Mouse (Mus musculus): ENCODE data around the gene Pex6. TPM values are rescaled to one million over a fixed set of nuclear protein-coding genes. Genes with fewer than 3 reads are reported as not detected.

Gene Pex6
- polyA plus RNA-seq, 1 experiment from 2014 or later, result 27.4 TPM

DNA sequence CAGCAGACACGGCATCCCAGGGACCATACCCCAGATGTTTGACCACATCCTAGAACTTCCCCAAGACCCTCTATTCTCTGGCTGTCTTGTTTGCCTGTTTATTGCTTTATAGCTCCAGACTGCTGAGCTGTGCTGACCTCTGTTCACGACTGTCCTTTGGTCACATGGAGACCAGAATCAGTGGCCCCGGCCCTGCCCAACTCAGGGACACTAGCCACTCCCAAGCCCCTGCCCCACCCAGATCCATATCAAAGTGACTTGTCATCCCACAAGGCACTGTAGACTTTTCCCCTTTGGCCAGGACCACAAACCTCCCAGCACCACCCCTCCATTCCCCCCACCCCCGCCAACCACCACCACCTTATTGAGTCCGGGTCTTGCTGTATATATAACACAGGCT is 12.0 kb upstream of the Pex6 start:
- no peak for ATAC-seq (ENCODE audit: low FRiP score, low TSS enrichment)
- H3K4me1 ChIP-seq (ENCODE audit: insufficient read depth, low read length), result peaks cover 28% of the 10 kb centered on the region
- H3K9ac ChIP-seq (replicated peaks; ENCODE audit: low read length), result no peak overlapping the region
- no peak overlapping the region for H3K4me3 ChIP-seq (ENCODE audit: low read length)
- H3K27me3 ChIP-seq (ENCODE audit: insufficient read depth, low read length), result no peaks in the 10 kb centered on the region
- no peak overlapping the region for H3K4me2 ChIP-seq (replicated peaks; ENCODE audit: low read depth, low read length)
- 53% methylated on average over 5 of the region's 5 CpGs for WGBS
- H3K9me3 ChIP-seq (ENCODE audit: low read length), result no peaks in the 10 kb centered on the region
- H3K36me3 ChIP-seq (ENCODE audit: insufficient read depth, low read length), result no peaks in the 10 kb centered on the region; the same call in 1 of the 2 replicates
- H3K27ac ChIP-seq (ENCODE audit: low read length), result no peak overlapping the region

DNA sequence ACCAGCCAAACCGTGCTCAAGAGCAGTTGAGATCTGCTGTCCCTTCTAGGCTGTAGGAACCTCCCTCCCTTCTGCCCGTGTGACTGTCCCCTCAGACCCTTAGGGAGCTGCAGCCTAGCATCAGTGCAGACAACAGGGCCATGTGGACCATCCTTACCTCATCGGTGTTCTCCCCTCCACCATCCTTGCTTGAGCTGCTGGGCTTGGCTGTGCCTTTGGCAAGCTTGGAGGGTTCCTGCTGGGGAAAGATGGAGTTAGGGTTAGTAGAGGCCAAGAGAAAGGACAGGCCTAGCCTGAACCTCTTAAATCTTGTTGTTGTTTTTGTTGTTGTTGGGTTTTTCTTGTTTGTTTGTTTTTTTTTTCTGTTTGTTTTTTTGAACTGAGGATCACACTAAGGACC is 11.4 kb upstream of the Pex6 start:
- H3K36me3 ChIP-seq (ENCODE audit: insufficient read depth, low read length), result no peaks in the 10 kb centered on the region; the same call in 1 of the 2 replicates
- WGBS, result 85% methylated on average over 3 of the region's 3 CpGs
- H3K9ac ChIP-seq (replicated peaks; ENCODE audit: low read length), result no peak overlapping the region
- ATAC-seq (ENCODE audit: low FRiP score, low TSS enrichment), result no peak
- no peaks in the 10 kb centered on the region for H3K9me3 ChIP-seq (ENCODE audit: low read length)
- H3K27me3 ChIP-seq (ENCODE audit: insufficient read depth, low read length), result no peaks in the 10 kb centered on the region
- H3K4me2 ChIP-seq (replicated peaks; ENCODE audit: low read depth, low read length), result no peak overlapping the region
- no peak overlapping the region for H3K4me3 ChIP-seq (ENCODE audit: low read length)
- peaks cover 28% of the 10 kb centered on the region for H3K4me1 ChIP-seq (ENCODE audit: insufficient read depth, low read length)
- no peak overlapping the region for H3K27ac ChIP-seq (ENCODE audit: low read length)

GRCm38 (mm10) chr17:46701489-46701888 is 9.8 kb upstream of the Pex6 start:
- H3K4me2 ChIP-seq (replicated peaks; ENCODE audit: low read depth, low read length), result peak overlapping the region; percentile 10; the same call in 1 of the 2 replicates
- H3K27me3 ChIP-seq (ENCODE audit: insufficient read depth, low read length), result no peaks in the 10 kb centered on the region
- H3K36me3 ChIP-seq (ENCODE audit: insufficient read depth, low read length), result no peaks in the 10 kb centered on the region; the same call in 1 of the 2 replicates
- no peaks in the 10 kb centered on the region for H3K9me3 ChIP-seq (ENCODE audit: low read length)
- H3K27ac ChIP-seq (ENCODE audit: low read length), result no peak overlapping the region
- H3K4me1 ChIP-seq (ENCODE audit: insufficient read depth, low read length), result peaks cover 37% of the 10 kb centered on the region
- peak overlapping the region; percentile 29; the same call in 1 of the 2 replicates for H3K9ac ChIP-seq (replicated peaks; ENCODE audit: low read length)
- 80% methylated on average over 12 of the region's 12 CpGs for WGBS
- no peak for ATAC-seq (ENCODE audit: low FRiP score, low TSS enrichment)
- no peak overlapping the region for H3K4me3 ChIP-seq (ENCODE audit: low read length)

GRCm38 (mm10) chr17:46702100-46702499 is 9.2 kb upstream of the Pex6 start:
- ATAC-seq (ENCODE audit: low FRiP score, low TSS enrichment), result no peak
- no peak overlapping the region for H3K27ac ChIP-seq (ENCODE audit: low read length)

GRCm38 (mm10) chr17:46702506-46702905 is 8.8 kb upstream of the Pex6 start:
- 81% methylated on average over 5 of the region's 5 CpGs for WGBS
- H3K27me3 ChIP-seq (ENCODE audit: insufficient read depth, low read length), result no peaks in the 10 kb centered on the region
- H3K9ac ChIP-seq (replicated peaks; ENCODE audit: low read length), result peak overlapping the region; percentile 91
- no peaks in the 10 kb centered on the region for H3K9me3 ChIP-seq (ENCODE audit: low read length)
- no peak overlapping the region for H3K4me3 ChIP-seq (ENCODE audit: low read length)
- H3K4me1 ChIP-seq (ENCODE audit: insufficient read depth, low read length), result peaks cover 37% of the 10 kb centered on the region
- H3K27ac ChIP-seq (ENCODE audit: low read length), result no peak overlapping the region
- peak overlapping the region; percentile 55; the same call in 1 of the 2 replicates for H3K4me2 ChIP-seq (replicated peaks; ENCODE audit: low read depth, low read length)
- no peaks in the 10 kb centered on the region; the same call in 1 of the 2 replicates for H3K36me3 ChIP-seq (ENCODE audit: insufficient read depth, low read length)
- no peak for ATAC-seq (ENCODE audit: low FRiP score, low TSS enrichment)

More at GRCm38 (mm10) chr17:46702100-46702499, 9.2 kb upstream of the Pex6 start:
- Histone ChIP-seq H3K9ac (replicated peaks; ENCODE audit: low read length) (0 out of 2 replicates have a peak overlapping the region, but pooled peaks have one; percentile 29), H3K9me3 (ENCODE audit: low read length) (no peaks in the 10 kb centered on the region), H3K4me3 (ENCODE audit: low read length) (no peak overlapping the region), H3K27me3 (ENCODE audit: insufficient read depth, low read length) (no peaks in the 10 kb centered on the region), H3K4me1 (ENCODE audit: insufficient read depth, low read length) (peaks cover 37% of the 10 kb centered on the region), H3K36me3 (ENCODE audit: insufficient read depth, low read length) (no peaks in the 10 kb centered on the region; the same call in 1 of the 2 replicates), H3K4me2 (replicated peaks; ENCODE audit: low read depth, low read length) (no peak overlapping the region)
- 77% methylated on average over 12 of the region's 12 CpGs for WGBS

GRCm38 (mm10) chr17:46703971-46704886 is 7.0 kb upstream of the Pex6 start:
- H3K36me3 ChIP-seq (ENCODE audit: insufficient read depth, low read length), result no peaks in the 10 kb centered on the region
- H3K27ac ChIP-seq (ENCODE audit: low read length), result peak overlapping the region; percentile 96
- H3K27me3 ChIP-seq (ENCODE audit: insufficient read depth, low read length), result no peaks in the 10 kb centered on the region
- peak overlapping the region; percentile 55 for H3K4me2 ChIP-seq (replicated peaks; ENCODE audit: low read depth, low read length)
- peak; percentile 90 for ATAC-seq (ENCODE audit: low FRiP score, low TSS enrichment)
- WGBS, result 3% methylated on average over 39 of the region's 41 CpGs
- H3K9ac ChIP-seq (replicated peaks; ENCODE audit: low read length), result peak overlapping the region; percentile 91
- peaks cover 37% of the 10 kb centered on the region for H3K4me1 ChIP-seq (ENCODE audit: insufficient read depth, low read length)
- no peaks in the 10 kb centered on the region for H3K9me3 ChIP-seq (ENCODE audit: low read length)
- H3K4me3 ChIP-seq (ENCODE audit: low read length), result peak overlapping the region; percentile 94

DNA sequence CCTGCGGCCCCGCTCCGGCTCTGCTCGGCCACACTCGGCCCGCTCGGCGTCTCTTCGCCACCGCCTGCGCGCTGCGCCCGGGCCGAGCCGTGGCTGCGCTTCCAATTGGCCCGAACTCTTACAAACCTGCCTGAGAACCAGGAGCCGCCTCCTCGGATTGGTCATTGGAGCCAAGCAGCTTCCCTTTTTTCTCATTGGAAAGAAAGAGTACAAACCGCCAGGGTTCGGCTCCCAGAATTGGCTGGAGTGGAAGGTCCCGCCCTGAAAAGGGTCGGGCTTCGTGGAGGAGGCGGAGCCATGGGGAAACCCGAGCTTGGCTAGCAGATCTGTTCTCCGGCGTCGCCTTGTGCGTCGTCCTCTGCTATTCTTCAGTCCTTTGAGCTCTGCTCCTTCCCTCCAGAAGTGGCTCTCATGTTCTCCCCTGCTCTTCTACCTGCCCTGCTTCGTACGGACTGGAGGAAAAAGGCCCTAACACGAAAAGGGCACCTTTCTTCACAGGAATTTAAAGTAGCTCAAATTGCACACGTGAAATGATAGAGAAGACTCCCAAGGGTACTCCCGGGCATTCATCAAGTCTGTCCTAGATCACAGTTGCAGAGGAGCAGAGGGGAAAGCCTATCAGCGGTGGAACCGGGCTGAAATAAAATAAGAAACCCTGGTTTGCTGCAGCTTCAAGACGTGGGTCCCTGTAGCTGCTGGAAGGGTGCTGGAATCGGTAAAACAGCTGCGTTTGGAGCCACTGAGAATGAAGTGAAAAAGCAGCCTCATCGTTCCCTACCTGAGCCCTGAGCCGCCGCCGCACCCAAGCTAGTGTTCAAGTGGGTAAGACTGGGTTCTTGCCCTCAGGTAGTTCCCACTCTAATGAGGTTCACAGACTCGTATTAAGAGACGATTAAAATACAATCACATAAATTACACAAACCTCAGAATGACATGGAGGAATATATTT is 6.1 kb upstream of the Pex6 start, which contains the start of gene Ppp2r5d:
Ppp2r5d (minus strand) TSS at position 225 of the 949 bp plus-strand sequence.
- Histone ChIP-seq H3K9ac (replicated peaks; ENCODE audit: low read length) (peak within 1 kb of the TSS; percentile 91), H3K27me3 (ENCODE audit: insufficient read depth, low read length) (no peaks in the 10 kb centered on the region), H3K4me2 (replicated peaks; ENCODE audit: low read depth, low read length) (peak within 1 kb of the TSS; percentile 94), H3K36me3 (ENCODE audit: insufficient read depth, low read length) (no peaks in the 10 kb centered on the region), H3K27ac (ENCODE audit: low read length) (peak within 1 kb of the TSS; percentile 96), H3K9me3 (ENCODE audit: low read length) (no peaks in the 10 kb centered on the region), H3K4me3 (ENCODE audit: low read length) (peak within 1 kb of the TSS; percentile 94), H3K4me1 (ENCODE audit: insufficient read depth, low read length) (peaks cover 37% of the 10 kb centered on the region)
- ATAC-seq (ENCODE audit: low FRiP score, low TSS enrichment), result peak; percentile 97
- 1% methylated on average over 48 of the region's 48 CpGs for WGBS

GRCm38 (mm10) chr17:46706375-46707089 is 4.7 kb upstream of the Pex6 start:
- H3K4me1 ChIP-seq (ENCODE audit: insufficient read depth, low read length), result peaks cover 34% of the 10 kb centered on the region
- no peaks in the 10 kb centered on the region for H3K27me3 ChIP-seq (ENCODE audit: insufficient read depth, low read length)
- H3K4me2 ChIP-seq (replicated peaks; ENCODE audit: low read depth, low read length), result no peak overlapping the region
- 92% methylated on average over 14 of the region's 14 CpGs for WGBS
- no peak overlapping the region for H3K4me3 ChIP-seq (ENCODE audit: low read length)
- no peaks in the 10 kb centered on the region for H3K9me3 ChIP-seq (ENCODE audit: low read length)
- H3K36me3 ChIP-seq (ENCODE audit: insufficient read depth, low read length), result no peaks in the 10 kb centered on the region
- no peak overlapping the region for H3K9ac ChIP-seq (replicated peaks; ENCODE audit: low read length)
- H3K27ac ChIP-seq (ENCODE audit: low read length), result no peak overlapping the region
- ATAC-seq (ENCODE audit: low FRiP score, low TSS enrichment), result no peak

All from kidney, embryonic 16.5 days (tissue).